Mouse (Mus musculus) spleen, postnatal 10 days (tissue): ENCODE results near the gene Ubn2.
"Not testable (repeated sequence)": the region's sequence is repeated elsewhere in the genome, so short reads cannot be mapped to it uniquely, and the experiment has no call there.

Experiments
- DNase-seq, 2 experiments: peaks; one replicate each; pipeline ENCODE4 v3.0.0; 2021 to 2022; ENCODE audit warnings: low spot score in 2 of 2

Ubn2 gene

GRCm38 (mm10) chr6:38533428-38534405 is 100.0 kb downstream of the Ubn2 start, which contains the start of gene Fmc1:
Gene Fmc1 (plus strand): TSS chr6:38533502.
- DNase-seq: peak; percentile 93 to 97

GRCm38 (mm10) chr6:38534640-38535365 is 101.1 kb downstream of the Ubn2 start:
- peak; percentile 100 for DNase-seq

GRCm38 (mm10) chr6:38535366-38535690 is 101.6 kb downstream of the Ubn2 start:
- DNase-seq: no peak

GRCm38 (mm10) chr6:38535788-38536187 is 102.0 kb downstream of the Ubn2 start:
- DNase-seq: no peak

- DNase-seq: not testable (repeated sequence)
Observed at GRCm38 (mm10) chr6:38544141-38544540, 110.4 kb downstream of the Ubn2 start.

GRCm38 (mm10) chr6:38547005-38547404 is 113.3 kb downstream of the Ubn2 start:
- not testable (repeated sequence) for DNase-seq

GRCm38 (mm10) chr6:38547707-38548106 is 114.0 kb downstream of the Ubn2 start:
- no peak for DNase-seq

- not testable (repeated sequence) for DNase-seq
Observed at GRCm38 (mm10) chr6:38548595-38548994, 114.8 kb downstream of the Ubn2 start.

- not testable (repeated sequence) for DNase-seq
Observed at GRCm38 (mm10) chr6:38549840-38550239, 116.1 kb downstream of the Ubn2 start.

- peak in 1 of 2 experiments; percentile 78 for DNase-seq
Observed at GRCm38 (mm10) chr6:38550250-38551061, 116.7 kb downstream of the Ubn2 start.

GRCm38 (mm10) chr6:38551062-38551988 is 117.6 kb downstream of the Ubn2 start, which contains the start of gene Luc7l2:
Gene Luc7l2 (plus strand): TSS chr6:38551334.
- peak; percentile 91 to 97 for DNase-seq

GRCm38 (mm10) chr6:38551989-38552635 is 118.4 kb downstream of the Ubn2 start:
- DNase-seq: peak; percentile 94 to 98

GRCm38 (mm10) chr6:38552636-38553000 is 118.9 kb downstream of the Ubn2 start:
- DNase-seq: no peak
